Mouse (Mus musculus) megakaryocyte, embryonic 14.5 days (primary cell): Measurements from ENCODE around the gene Col6a5. TPM values are rescaled to one million over a fixed set of nuclear protein-coding genes. Genes with fewer than 3 reads are reported as not detected.

Experiments
- H3K27me3 ChIP-seq: replicated peaks from 2 replicates; pipeline ENCODE3; 2012; ENCODE audit warnings: inconsistent platforms
- H3K36me3 ChIP-seq: replicated peaks from 2 replicates; pipeline ENCODE3; 2012; ENCODE audit warnings: low read length, inconsistent platforms, mixed read lengths
- H3K4me1 ChIP-seq: 2 replicates; pipeline ENCODE4 v1.6.1; 2012; ENCODE audit warnings: inconsistent platforms
- H3K4me3 ChIP-seq: replicated peaks from 2 replicates; pipeline ENCODE3; 2012; ENCODE audit warnings: moderate library complexity, mild to moderate bottlenecking, inconsistent platforms
- H3K9me3 ChIP-seq: 2 replicates; pipeline ENCODE4 v1.6.1; 2012; ENCODE audit warnings: inconsistent platforms
- FLI1 ChIP-seq: IDR thresholded peaks from 2 replicates; pipeline ENCODE4 v1.6.1; 2012; ENCODE audit warnings: low read length, inconsistent platforms, mixed read lengths
- GATA1 ChIP-seq: IDR thresholded peaks from 3 replicates; pipeline ENCODE4 v1.6.1; 2012; ENCODE audit warnings: mixed read lengths, low read length, inconsistent platforms, borderline replicate concordance
- polyA plus RNA-seq: library from polyadenylated mRNA; stranded (reverse); fragments of >175 nt; gene quantifications from 2 replicates; pipeline ENCODE4 v1.2.3, GENCODE M21; 2012; ENCODE audit warnings: low replicate concordance; ENCODE audit not compliant: insufficient read depth

Gene Col6a5
- not detected in 2 replicates for polyA plus RNA-seq

DNA sequence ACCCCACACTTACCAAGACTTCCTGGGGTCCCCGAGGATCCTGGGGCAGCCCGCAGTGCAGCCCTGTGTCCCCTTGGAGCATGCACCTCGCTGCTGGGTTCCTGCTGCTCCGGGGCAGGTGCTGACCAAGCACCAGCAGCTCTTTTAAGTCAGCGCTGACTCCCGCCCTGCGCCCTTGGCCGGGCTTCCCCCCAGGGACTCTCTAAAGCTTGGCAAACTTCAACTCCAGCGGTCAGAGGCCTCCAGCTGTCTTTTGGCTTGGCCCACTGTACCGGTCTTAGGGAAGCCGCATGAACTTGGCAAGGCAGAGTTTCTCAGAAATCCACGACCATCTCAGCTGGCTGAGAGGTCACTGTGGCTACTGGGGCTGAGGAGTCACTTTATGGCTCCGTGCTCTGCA is at the start of gene Col6a5:
Col6a5 (minus strand) TSS at position 111 of the 400 bp plus-strand sequence.
- no peaks in the 10 kb centered on the region for H3K36me3 ChIP-seq
- TF ChIP-seq GATA1 (no peak), FLI1 (no peak)
- H3K9me3 ChIP-seq, result no peaks in the 10 kb centered on the region
- H3K27me3 ChIP-seq, result no peaks in the 10 kb centered on the region
- no peaks in the 10 kb centered on the region for H3K4me1 ChIP-seq
- H3K4me3 ChIP-seq, result no peak within 1 kb of the TSS

DNA sequence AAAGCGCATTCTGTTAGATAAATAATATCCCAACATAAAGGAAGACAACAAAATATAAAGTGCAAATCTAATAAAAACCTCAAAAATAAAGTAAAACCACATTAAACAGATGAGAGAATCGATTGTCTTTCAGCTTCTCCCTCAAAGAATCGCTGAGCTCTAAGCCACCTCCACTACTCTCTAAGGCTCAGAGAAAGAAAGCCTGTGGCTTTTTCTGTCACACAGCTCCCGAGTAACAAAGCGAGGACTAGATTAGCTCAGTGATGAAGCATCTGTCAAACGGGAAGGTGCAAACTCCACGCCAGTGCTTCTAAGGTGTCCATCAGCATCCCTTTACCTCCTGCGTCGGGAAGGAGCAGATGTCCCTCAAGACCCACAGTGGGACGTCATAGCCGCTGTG is 37.5 kb upstream of the Col6a5 start:
- no peaks in the 10 kb centered on the region for H3K4me1 ChIP-seq
- H3K36me3 ChIP-seq, result no peaks in the 10 kb centered on the region
- H3K4me3 ChIP-seq, result no peak overlapping the region
- TF ChIP-seq GATA1 (no peak), FLI1 (no peak)
- H3K27me3 ChIP-seq, result no peaks in the 10 kb centered on the region
- H3K9me3 ChIP-seq, result peaks cover 23% of the 10 kb centered on the region

DNA sequence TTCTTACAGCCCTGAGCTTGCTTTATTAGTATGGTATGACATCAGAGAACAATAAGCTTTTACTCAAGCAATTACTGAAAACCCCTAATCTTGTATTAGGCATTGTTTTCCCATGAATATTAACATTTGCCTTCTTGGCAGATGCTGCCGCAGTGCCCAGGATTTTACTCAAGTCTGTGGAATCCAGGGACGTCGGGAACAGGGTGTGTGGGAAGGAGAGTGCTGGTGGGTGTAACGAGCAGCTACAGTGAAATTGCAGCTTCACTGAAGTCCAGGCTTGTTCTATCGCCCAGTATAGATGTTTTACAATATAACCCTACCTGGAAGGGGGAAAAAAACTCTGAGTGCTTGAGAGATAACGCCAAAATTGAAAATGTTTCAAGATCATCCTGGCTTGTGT is 32.0 kb upstream of the Col6a5 start:
- TF ChIP-seq GATA1, result no peak
- no peak for TF ChIP-seq FLI1
- Histone ChIP-seq H3K27me3 (no peaks in the 10 kb centered on the region), H3K9me3 (peaks cover 29% of the 10 kb centered on the region)

DNA sequence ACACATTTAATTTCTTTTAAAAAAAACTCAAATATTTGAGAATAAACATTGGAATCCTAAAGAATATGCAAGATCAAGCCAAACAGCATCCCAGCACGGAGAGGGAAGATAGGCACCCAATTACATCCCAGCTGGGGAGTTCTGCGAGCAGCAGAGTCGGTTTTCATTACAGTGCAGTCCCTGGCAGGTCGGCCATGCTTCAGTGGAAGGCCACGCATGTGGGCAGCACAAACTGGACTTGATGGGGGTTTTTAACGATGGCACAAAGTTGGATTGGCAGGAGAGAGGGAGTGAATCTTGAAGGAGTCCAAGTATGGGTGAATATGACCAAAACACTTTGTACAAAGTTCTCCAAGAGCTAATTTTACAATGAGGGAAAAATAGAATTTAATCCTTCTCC is 29.7 kb upstream of the Col6a5 start:
- TF ChIP-seq FLI1 (no peak), GATA1 (no peak)
- Histone ChIP-seq H3K9me3 (peaks cover 18% of the 10 kb centered on the region), H3K4me1 (no peaks in the 10 kb centered on the region), H3K36me3 (no peaks in the 10 kb centered on the region), H3K27me3 (no peaks in the 10 kb centered on the region), H3K4me3 (no peak overlapping the region)

More for the DNA sequence above, 32.0 kb upstream of the Col6a5 start:
- no peak overlapping the region for H3K4me3 ChIP-seq
- H3K36me3 ChIP-seq, result no peaks in the 10 kb centered on the region
- H3K4me1 ChIP-seq, result no peaks in the 10 kb centered on the region

DNA sequence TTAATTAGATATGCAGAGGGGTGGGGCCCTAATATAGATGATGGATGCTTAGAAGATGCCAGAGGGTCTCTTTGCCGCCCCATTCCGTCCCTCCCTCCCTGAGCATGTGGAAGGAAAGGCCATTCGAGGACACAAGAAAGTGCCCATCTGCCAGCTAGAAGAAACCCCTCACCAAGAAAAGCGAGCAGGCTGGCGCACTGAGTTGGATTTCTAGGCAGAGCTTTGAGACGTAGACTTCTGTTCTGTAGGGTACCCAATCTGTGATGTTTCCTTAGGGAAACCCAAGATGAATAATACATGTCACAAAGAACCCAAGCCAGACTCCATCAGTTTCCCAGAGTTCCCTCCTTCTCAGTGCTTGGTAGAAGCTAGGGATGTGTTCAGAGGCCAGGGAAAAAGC is 29.0 kb upstream of the Col6a5 start:
- Histone ChIP-seq H3K4me1 (no peaks in the 10 kb centered on the region), H3K36me3 (no peaks in the 10 kb centered on the region), H3K4me3 (no peak overlapping the region), H3K27me3 (no peaks in the 10 kb centered on the region), H3K9me3 (peaks cover 15% of the 10 kb centered on the region; the same call in 1 of the 2 replicates)
- TF ChIP-seq GATA1 (no peak), FLI1 (no peak)

DNA sequence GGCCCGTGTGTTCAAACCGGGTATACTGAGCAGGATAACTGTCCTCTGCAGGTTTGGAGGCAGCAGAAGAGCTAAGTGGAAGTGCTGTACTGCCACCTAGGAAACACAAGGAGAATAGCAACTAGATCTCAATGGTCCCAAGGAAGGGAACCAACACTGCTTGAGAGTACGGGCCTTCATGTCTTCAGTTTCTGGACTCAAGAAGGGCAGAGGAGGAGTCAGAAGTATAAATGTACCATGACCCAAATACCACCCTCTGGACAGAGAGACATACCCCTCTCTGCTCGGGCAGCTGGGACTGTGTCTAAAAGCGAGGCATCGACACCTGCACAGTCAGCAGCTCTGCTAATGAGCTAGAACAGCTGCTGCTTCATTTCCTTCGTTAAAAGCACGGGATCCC is 27.7 kb upstream of the Col6a5 start:
- Histone ChIP-seq H3K36me3 (no peaks in the 10 kb centered on the region), H3K9me3 (peaks cover 7% of the 10 kb centered on the region; the same call in 1 of the 2 replicates), H3K4me1 (no peaks in the 10 kb centered on the region), H3K4me3 (no peak overlapping the region), H3K27me3 (no peaks in the 10 kb centered on the region)
- TF ChIP-seq FLI1 (no peak), GATA1 (no peak)

DNA sequence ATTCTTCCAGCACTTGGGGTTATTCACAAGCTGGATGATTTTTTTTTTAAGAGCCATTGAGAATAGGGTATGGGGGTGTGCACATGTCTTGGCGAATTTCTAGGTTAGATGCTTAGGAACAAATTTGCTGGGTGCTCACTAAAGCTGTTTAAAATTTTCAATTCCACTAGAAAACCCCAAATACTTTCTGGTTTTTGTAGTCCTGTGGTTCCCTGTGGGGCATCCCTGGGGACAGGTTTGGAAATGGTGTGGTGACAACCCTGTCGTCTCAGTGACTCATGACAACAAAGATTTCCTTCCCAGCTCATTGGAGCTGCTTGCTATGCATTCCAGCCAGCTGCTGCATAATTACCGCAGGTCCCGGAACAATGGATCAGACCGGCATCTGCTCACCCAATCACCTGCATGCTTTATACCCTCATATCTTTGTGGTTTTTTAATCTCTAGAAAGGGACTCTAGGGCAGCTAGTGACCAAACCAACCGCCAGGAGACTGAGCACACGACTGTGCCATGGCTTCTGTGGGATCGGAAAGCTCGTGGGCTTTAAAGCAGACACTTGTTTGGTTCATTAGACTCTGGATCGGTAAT is 24.6 kb upstream of the Col6a5 start:
- Histone ChIP-seq H3K36me3 (no peaks in the 10 kb centered on the region), H3K27me3 (no peaks in the 10 kb centered on the region), H3K9me3 (peaks cover 6% of the 10 kb centered on the region; the same call in 1 of the 2 replicates), H3K4me1 (no peaks in the 10 kb centered on the region), H3K4me3 (no peak overlapping the region)
- TF ChIP-seq FLI1 (no peak), GATA1 (no peak)

DNA sequence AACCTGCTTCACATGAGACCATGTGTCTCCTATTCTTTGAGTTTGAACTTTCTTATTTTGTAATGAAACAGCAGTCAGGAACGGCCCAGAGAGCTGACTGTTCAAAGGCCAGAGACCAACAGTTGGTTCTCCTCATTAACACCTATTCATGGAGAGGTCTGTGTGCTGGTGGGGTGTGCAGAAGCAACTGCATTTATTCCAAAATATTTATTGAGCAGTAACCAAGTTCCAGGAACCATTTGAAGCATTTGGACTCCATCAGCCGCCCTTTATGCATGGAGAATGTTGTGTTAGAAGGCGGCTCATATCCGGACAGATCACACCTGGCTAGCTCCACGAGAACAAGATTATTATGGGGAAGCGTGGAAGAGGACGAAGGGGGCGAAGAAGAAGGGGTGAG is 18.0 kb upstream of the Col6a5 start:
- peaks cover 4% of the 10 kb centered on the region for H3K9me3 ChIP-seq
- no peaks in the 10 kb centered on the region for H3K4me1 ChIP-seq
- H3K4me3 ChIP-seq, result no peak overlapping the region
- H3K36me3 ChIP-seq, result no peaks in the 10 kb centered on the region
- TF ChIP-seq FLI1 (no peak), GATA1 (no peak)
- H3K27me3 ChIP-seq, result no peaks in the 10 kb centered on the region

DNA sequence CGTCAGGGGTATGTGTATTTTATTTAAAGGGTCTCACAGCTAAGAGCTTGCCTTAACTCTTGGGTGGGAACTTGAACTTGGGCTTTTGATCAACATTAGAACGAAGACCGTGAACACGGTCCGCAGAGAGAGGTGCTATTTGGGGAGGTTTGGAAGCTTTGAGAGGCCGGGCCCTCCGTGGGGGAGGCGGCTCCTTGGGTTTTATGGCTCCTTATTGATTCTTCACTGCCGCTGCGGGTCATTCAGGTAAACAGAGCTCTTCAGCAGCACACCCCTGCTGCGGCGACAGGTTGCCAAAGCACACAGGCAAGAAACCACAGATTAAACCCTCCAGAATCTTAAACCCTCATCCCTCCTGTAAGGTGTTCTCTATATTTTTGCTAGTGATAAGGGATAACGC is 16.4 kb upstream of the Col6a5 start:
- H3K4me3 ChIP-seq, result no peak overlapping the region
- no peaks in the 10 kb centered on the region for H3K4me1 ChIP-seq
- H3K9me3 ChIP-seq, result peaks cover 4% of the 10 kb centered on the region
- TF ChIP-seq GATA1, result no peak
- TF ChIP-seq FLI1, result no peak
- H3K36me3 ChIP-seq, result no peaks in the 10 kb centered on the region
- no peaks in the 10 kb centered on the region for H3K27me3 ChIP-seq

DNA sequence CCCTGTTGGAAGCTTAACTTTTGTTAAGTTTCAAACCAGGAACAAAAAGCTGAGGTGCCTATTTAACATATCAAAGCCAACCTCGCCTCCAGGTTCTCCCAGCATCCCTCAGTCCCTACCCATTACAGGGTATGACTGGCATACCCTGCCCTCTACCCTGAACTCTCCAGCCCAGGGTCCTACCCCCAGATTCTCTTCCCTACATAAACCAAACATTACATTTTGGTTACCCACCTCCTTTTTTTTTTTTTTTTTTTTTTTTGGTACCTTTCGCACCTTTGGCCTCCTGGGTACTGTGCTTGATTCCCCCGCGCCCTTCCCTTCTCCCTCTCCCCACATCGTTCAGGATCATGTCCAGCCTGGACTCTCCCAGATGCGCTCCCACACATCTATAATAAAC is 15.9 kb upstream of the Col6a5 start:
- no peak for TF ChIP-seq GATA1
- TF ChIP-seq FLI1, result no peak
- H3K9me3 ChIP-seq, result peaks cover 4% of the 10 kb centered on the region
- H3K27me3 ChIP-seq, result no peaks in the 10 kb centered on the region
- H3K36me3 ChIP-seq, result no peaks in the 10 kb centered on the region
- no peaks in the 10 kb centered on the region for H3K4me1 ChIP-seq
- no peak overlapping the region for H3K4me3 ChIP-seq

DNA sequence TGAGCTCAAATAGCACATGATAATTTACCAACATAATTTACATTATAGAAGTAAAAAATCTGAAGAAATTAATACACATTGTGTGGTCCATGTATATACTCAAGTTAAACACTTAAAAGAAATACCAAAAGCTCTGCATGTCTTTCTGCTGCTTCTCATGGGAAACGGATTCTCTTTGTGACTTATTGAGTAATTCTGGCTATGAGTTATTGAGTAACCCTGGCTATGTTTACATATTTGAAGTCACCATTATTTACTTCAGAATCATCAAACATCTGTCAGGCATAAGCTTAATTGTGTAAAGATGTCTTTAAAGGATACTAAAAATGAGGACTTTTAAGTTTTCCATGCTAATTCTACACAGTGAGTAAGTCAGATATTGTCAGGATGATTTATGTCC is 13.3 kb upstream of the Col6a5 start:
- Histone ChIP-seq H3K4me1 (no peaks in the 10 kb centered on the region), H3K36me3 (no peaks in the 10 kb centered on the region), H3K9me3 (peaks cover 4% of the 10 kb centered on the region), H3K27me3 (no peaks in the 10 kb centered on the region), H3K4me3 (no peak overlapping the region)
- TF ChIP-seq FLI1 (no peak), GATA1 (no peak)
